Mouse (Mus musculus) skeletal muscle tissue, adult 2 months (tissue): ENCODE results near the gene Zfp827.

Experiments
- DNase-seq: peaks from one replicate; pipeline ENCODE4 v3.0.0-alpha.2; 2012; ENCODE audit warnings: low read depth, low spot score

Gene Zfp827

DNA sequence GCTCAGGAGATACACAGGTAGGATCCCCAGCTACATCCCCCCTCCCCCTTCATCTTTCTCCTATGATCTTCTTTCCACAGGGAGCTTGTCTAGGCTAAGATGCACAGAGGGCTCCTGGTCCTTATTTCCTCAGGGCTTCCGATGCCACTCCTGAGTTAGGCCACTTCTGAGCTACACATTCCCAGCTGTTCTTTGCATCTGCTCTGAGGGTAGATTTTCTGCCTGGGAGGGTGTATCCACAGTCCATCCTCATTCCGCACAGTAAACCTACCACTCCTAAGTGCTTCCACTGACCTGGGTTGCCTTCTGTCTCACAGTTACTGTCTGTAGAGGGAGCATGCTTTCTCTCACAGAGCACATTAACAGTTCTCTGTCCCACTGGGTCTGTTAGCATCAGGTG, 37.7 kb downstream of the Zfp827 start:
- DNase-seq, result no peak

DNA sequence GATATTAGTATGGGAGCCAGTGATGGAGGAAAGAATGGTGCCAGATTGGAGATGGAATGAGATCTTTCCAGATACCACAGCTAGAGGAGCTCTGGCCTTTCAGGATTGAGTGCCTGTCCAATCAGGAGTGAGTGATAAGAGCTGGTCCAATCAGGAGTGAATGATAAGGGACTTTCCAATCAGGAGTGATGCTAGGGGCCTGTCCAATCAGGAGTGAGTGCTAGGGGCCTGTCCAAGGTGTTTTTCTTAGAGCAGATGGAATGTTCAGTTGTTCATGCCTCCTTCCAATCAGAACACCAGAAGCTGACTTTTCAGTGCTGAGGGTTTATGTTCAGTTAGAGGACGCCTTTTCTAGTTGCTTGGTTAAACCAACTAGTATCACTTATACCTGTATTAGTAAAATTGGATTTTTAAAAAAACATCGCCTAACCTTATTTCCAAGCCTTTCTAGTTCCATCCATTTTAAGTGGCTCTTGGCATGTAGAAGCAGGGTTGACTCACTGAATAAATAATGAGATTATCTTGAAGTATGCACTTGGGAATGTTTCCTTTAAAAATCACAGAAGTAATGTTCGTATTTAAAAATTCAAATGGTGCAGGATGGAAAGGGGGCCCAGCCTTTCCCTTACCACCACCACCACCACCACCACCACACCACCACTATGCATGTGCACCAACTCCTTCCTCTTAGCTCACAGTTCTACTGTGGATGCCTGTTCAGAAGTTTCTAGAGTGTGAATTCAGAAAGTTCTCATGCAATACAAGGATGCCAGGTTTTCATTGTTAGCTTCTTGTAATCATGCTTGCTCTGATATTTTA, 39.8 kb downstream of the Zfp827 start:
- DNase-seq, result no peak

DNA sequence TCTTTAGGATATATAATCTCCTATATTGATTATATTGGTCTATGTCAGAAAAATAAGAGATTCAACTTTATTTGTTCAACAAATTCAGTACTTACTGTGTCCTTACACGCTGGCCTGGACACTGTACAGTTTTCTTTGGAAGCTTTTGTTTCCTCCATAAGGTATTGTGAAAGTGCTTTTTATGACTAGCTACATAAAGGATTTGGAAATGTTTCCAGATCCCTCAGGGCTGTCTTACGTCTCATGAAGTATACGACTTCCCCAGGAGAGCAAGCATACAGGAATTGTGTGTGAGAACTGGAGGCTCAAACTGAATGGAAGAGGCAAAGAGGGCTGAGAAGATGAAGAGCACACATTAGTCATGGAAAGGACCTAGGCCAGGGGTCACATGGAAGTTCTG, 45.1 kb downstream of the Zfp827 start:
- DNase-seq, result no peak

DNA sequence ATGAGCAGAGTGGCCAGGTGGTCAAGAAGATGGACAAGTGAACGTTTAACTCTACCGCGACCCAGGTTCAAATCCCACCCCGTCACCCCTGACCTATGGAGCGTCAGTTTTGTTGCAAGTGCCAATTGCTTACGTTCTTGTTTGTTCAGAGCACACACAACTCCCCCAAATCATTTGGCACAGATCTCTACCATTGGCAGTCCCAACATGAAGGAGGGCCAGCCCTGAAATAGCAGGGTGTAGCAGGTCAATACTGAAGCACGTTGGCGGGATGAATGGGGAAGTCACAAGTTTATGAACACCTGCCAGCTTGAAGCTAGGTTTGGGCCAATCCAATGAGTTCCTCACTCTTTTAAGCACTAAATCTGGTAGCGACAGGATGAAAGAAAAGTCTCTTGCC, 46.7 kb downstream of the Zfp827 start:
- DNase-seq, result peak; percentile 19

DNA sequence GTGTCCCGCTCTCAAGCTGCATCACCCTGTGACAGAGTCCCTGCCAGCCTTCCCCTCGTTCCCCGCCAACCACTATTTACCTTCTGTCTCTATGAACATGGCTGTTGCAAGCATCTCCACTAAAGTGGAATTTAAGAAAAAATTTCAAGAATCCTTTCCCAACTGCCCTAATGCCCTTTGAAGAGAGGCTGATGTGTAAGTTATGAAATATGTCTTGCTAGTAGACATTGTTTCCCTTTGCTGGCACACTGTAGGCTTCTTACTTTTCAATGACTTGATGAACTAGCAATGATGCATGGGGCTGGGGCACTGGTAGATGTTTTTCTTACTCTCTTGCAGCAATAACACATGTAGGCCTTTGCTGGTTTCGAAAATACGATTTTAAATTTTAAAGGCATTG, 49.0 kb downstream of the Zfp827 start:
- no peak for DNase-seq

GRCm38 (mm10) chr8:79078556-79079195, 50.4 kb downstream of the Zfp827 start:
- no peak for DNase-seq

GRCm38 (mm10) chr8:79079196-79079561, 50.9 kb downstream of the Zfp827 start:
- no peak for DNase-seq

GRCm38 (mm10) chr8:79080096-79080739, 52.0 kb downstream of the Zfp827 start:
- DNase-seq, result no peak

DNA sequence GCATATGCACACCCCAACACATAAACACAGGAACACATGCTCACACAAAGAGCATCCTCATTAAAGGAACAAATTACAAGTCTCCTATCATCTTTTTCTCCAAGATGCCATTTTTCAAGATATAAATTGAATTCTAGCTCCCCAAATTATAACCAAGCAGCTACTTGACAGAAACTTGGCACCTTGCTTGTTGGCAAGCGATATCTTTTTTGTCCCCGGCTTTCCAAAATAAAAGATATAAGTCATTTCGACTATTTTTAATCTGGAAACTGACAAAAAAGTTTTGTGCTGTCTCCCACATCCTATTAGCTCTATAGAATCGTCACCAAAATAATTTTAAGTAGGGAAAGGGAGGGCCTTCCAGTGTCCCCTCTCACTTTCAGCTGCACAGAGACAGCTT, 53.1 kb downstream of the Zfp827 start:
- DNase-seq, result no peak

DNA sequence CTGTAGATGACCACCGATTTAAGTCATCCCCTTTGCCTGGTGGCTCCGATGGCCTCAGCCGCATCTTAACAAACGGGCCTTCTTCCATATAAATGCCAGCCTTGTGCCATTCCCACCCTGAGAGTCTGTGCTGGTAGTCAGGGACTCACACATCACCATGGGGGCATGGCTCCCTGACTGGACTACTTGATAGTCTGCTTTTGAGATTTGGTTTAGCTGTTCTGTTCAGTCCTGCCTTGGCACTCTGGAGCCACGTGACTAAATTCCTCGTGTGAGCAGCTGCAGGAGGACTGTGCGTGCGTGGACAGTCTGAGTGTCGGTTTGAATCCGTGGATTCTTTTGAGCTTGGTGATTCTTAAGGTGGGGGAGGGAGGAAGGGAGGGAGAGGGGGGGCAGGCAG, 53.7 kb downstream of the Zfp827 start:
- no peak for DNase-seq

GRCm38 (mm10) chr8:79083461-79084358, 55.5 kb downstream of the Zfp827 start:
- peak; percentile 17 for DNase-seq

DNA sequence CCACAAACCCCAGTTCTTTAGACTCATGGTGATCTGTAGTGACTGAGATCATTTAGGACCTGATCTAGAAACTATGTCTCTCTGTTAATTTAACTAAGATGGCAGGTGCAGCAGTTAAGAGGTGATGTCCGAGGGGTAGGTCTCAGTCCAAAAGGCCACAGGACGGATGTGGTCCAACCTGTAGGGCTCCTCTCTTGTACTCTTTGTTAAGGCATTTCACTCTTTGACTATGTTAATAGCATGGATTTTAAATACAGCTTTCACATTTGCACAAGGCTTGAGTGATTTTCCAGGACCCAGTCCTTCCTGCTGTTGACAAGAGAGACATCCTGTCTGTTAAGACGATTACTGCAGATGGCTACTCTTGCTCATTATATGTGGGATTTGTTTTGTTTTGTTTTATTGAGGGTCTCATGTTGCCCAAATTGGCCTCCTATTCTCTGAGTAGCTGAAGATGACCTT, 56.2 kb downstream of the Zfp827 start:
- DNase-seq, result peak; percentile 21

DNA sequence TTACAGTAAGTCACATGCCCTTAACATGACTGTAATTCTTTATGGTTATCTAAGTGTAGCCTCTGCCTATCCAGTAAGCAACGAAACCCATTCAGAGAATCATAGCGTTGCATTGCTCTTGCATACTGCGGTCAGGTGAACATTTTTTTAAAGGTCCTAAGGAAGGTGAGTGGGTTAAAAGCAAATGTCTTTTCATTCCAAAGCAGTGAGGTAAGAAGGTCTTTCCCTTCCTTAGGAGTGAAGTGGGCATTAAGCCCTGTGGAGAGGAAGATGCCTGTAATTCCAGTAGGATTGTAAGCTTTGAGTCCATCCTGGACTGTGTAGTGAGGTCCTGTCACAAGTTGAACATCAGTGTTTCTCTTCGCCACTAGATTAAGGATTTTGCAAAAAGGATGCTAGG, 66.2 kb downstream of the Zfp827 start:
- no peak for DNase-seq

DNA sequence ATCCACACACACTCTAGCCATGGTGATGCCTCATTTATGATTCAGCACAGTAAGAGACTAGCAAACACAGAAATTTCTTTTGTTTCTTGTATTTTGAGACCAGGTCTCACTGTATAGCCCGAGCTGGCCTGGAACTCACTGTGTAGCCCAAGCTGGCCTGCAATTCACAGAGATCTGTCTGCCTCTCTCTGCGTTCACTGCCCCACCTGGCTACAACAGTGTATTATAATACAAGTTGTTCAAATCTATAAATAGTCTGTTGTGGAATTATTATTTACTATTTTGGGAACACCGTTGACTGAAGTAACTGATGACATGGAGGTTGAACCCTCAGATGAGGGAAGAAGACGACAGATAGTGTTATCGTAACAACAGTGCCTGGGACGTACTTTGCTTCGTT, 66.9 kb downstream of the Zfp827 start:
- no peak for DNase-seq

DNA sequence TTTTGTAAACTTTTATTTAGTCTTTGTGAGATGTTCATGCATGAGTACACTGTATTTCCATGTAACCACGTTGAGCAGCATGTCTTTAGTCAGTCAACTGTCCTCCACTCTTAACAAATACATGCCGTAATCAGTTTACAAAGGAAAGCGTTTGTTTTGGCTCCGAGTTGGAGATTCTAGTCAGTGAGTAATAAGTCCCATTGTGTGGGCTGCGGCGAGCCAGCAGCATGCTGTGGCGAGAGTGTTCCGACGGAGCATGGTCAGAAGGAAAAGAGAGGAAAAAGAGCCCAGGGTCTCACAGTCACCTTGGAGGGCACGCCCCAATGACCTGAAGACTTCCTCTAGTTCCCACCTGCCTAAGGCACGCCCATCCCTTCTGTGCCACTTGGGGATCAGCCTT, 68.7 kb downstream of the Zfp827 start:
- no peak for DNase-seq

- DNase-seq, result no peak
These were observed 74.5 kb downstream of the Zfp827 start for GRCm38 (mm10) chr8:79102707-79103106.

DNA sequence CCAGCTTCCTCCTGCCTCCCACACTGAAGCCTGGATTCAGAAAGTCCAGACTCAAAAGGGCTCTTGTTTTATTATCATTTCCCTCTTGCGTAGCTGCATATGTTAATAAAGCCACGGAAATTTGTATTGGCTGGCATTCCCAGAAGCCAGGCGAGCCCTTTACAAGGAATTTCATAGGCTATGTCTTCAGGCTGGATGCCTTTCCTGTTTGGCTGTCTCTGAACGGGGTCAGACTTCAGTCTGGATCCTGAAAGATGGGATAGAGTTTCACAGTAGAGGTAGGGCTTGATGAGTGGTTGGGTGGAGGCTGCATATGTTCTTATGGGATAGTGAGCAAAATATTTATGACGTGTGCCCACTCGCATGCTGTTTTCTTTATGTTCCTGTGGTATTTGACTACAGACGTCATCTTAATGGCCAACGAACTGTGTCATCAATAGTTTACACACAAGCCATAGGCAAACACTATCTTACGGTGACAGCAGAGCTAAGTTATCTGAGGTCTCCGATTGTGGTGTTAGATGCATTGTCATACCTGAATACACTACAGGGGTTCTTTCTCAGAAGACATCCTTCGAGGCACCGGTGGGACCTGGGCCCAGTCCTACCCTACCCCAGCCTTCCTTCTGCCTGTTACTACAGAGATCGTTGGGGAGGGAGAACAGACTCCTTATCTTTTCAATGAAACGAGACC, 75.1 kb downstream of the Zfp827 start:
- DNase-seq, result no peak

DNA sequence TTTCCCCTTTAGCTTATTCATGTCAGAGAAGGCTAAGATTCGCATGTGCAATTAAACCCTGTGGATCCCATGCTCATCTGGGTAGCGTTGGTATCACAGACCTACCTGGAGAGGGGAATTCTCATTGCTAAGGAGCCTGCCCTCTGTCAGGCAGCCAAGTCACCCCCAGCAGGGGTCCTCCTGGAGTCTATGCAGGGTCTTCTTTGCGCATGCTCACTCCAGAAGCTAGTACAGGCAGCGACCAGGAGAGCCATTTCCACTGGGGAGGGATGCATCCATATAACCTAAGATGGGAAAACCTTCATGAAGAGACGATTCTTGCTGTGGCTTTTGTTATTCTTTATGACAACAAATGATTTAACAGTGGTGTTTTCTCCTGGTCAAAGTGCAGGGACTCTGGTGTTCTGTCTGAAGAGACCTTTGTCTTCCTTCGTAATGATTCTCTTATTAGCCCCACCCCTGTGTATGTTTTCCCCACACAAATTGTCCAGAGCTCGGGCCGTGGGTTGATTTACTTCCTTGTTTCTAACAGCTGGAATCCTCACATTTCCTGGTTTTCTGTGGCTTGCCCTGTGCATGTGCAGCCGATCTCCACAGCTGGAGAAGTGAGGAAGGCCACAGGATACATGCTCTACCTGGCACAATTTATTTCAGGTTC, 75.8 kb downstream of the Zfp827 start:
- no peak for DNase-seq

DNA sequence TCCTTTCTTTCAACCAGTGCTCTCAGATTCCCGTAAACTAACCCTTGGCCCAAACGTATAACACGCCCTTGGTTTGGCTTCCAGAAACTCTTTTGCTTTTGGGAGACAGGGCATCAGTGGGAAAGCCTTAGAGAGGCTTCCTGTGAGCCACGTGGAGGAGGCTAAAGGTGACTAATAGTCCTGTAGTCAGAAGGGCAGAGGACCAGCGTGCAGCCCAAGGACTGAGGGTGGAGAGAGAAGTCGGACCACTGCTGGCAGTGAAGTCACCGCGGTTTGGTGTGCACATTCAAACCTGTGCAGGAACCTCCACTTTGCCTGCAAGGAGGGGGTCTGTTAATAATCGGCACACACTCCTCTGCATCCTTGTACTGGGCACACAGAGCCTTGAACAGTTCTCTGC, 76.4 kb downstream of the Zfp827 start:
- no peak for DNase-seq

DNA sequence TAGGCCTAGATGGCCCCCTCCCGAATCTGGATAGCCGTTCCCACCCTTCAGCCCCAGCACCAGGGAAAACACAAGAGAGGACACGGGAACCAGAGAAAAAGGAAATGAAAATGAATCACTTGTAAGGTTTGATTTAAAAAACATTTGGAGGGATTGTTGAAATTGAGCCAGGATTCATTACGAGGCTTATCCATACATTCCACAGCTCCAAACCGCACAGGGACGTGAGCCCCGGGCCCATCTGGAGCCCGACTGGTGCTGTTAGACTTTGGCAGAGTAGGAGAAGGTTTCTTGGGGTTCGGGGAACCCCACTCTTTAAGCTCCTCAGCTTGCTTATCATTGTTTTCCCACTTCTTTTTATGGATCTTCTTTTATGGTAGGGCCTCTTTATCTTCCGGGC, 76.9 kb downstream of the Zfp827 start:
- no peak for DNase-seq

DNA sequence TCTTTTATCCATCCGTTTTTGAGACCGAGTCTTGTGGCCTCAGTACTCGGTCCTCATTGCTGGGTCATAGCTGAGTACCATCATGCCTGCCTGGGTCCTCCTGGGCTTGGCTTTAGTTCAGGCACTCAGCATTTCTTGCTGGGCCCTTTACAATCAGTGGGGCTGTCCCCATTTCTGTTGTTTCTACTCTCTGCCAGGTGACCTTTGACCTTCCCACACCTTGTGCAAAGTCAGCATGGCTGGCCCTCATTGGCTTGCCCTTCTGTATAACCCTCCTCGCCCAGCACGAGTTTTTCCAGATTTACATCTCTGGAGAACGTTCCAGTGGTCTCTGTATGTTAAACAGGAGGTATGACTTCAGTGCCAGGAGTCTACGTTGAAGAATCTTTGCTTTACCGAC, 83.2 kb downstream of the Zfp827 start:
- DNase-seq, result no peak
